Comparison of ENCODE assay signal across 11 mouse cellular contexts in genomic region chr19:4968236-4968635, GRCm38 (mm10). TPM values are rescaled to one million over a fixed set of nuclear protein-coding genes. Genes with fewer than 3 reads are reported as not detected.
DNase-seq lines count a peak whose midpoint lies in the region; ATAC-seq and TF ChIP-seq lines count a peak whose summit lies in the region.
"Had no signal": no experiment of that assay in that cellular context is flagged by ENCODE, and none has a peak within 500 bp of the region (broad histone marks: within the 10 kb centered on the region; RNA-seq: fewer than 3 reads in every experiment).

No protein-coding gene starts in this region.

- no peaks in the 10 kb centered on the region for H3K4me1 ChIP-seq in heart, adult 2 months (ENCODE audit: control insufficient read depth, insufficient read depth, low read length)
- no peaks in the 10 kb centered on the region for H3K4me1 ChIP-seq in embryonic fibroblast, embryonic 13.5 days (ENCODE audit: control insufficient read depth, insufficient read depth, low read length)

- no peak overlapping the region for H3K4me3 ChIP-seq in heart, adult 2 months
- no peak overlapping the region for H3K4me3 ChIP-seq in embryonic fibroblast, embryonic 13.5 days (ENCODE audit: insufficient read depth, low read length)
- H3K4me3 ChIP-seq: heart, embryonic 13.5 days; megakaryocyte, embryonic 14.5 days had no signal

- H3K27ac ChIP-seq in heart, adult 2 months = no peak overlapping the region
- no peak overlapping the region for H3K27ac ChIP-seq in embryonic fibroblast, embryonic 13.5 days (ENCODE audit: insufficient read depth, low read length)
- H3K27ac ChIP-seq: heart, embryonic 13.5 days had no signal

- TF ChIP-seq POLR2A in heart, adult 2 months (IDR thresholded peaks at IDR 0.05; ENCODE audit: insufficient read depth, low read depth, low read length) = no peak
- no peak for TF ChIP-seq POLR2A in embryonic fibroblast, embryonic 13.5 days (IDR thresholded peaks at IDR 0.05; ENCODE audit: low read depth, low read length)

- WGBS in heart, adult 2 months = 95% methylated on average over 2 of the region's 2 CpGs

- no peak for DNase-seq in heart, adult 2 months
- DNase-seq in heart, adult 8-10 months (ENCODE audit: low spot score) = no peak
- DNase-seq in thymus, postnatal 14 days = peak; percentile 19
- DNase-seq in thymus, adult 18-20 months = no peak
- DNase-seq in frontal cortex, postnatal 36 days (ENCODE audit: low spot score in 2 of 2) = no peak
- DNase-seq in neural tube, embryonic 10.5 days (ENCODE audit: extremely low spot score, low spot score) = no peak

- TF ChIP-seq EP300 in heart, adult 2 months (IDR thresholded peaks at IDR 0.05; ENCODE audit: insufficient read depth, low read depth, low read length) = no peak

- H3K79me2 ChIP-seq in heart, adult 2 months (replicated peaks; ENCODE audit: control insufficient read depth, insufficient read depth, low read length) = no peaks in the 10 kb centered on the region

- H3K9ac ChIP-seq in heart, adult 2 months (ENCODE audit: low read depth, low read length) = no peak overlapping the region
- H3K9ac ChIP-seq: heart, embryonic 13.5 days had no signal

- no peaks in the 10 kb centered on the region for H3K36me3 ChIP-seq in heart, adult 2 months (ENCODE audit: control insufficient read depth, insufficient read depth, low read length)

- intact Hi-C loops in heart, adult 2 months (cut with DNase I) = loop anchor here (2.0 kb wide), 1 partner anchor 213 kb away; no protein-coding TSS in a partner anchor

- no peaks in the 10 kb centered on the region for H3K27me3 ChIP-seq in heart, adult 2 months (ENCODE audit: control insufficient read depth, insufficient read depth, low read length)
- H3K27me3 ChIP-seq: heart, embryonic 13.5 days had no signal

- TF ChIP-seq CTCF in heart, adult 2 months (IDR thresholded peaks at IDR 0.05) = peak; percentile 55
- TF ChIP-seq CTCF in embryonic fibroblast, embryonic 13.5 days (IDR thresholded peaks at IDR 0.05; ENCODE audit: borderline replicate concordance, insufficient read depth, low read length) = peak; percentile 37; the same call in 1 of the 2 replicates

- ATAC-seq in frontal cortex, adult (ENCODE audit: low TSS enrichment) = no peak

RNA-seq across cellular contexts. Expression of gene Mrpl11, which starts 6.3 kb away (rescaled TPM):
- 10 to 100 TPM; 61.0 to 67.4 TPM for total RNA-seq in heart, adult 2 months (2021)
- polyA plus RNA-seq in heart, adult 2 months (2012; rRNA removed) = 45.2 and 48.5 TPM in 2 replicates
- 10 to 100 TPM; 62.8 to 74.0 (median 69.9) TPM for total RNA-seq in heart, adult 8-10 months (2022)
- polyA plus RNA-seq in embryonic fibroblast, embryonic 13.5 days (2011; ENCODE audit: insufficient read length, low read depth, missing spikeins) = 67.0 and 81.9 TPM in 2 replicates

RNA-seq across cellular contexts. Expression of gene Npas4, which starts 21.9 kb away (rescaled TPM):
- total RNA-seq in heart, adult 2 months (2021) = not detected
- polyA plus RNA-seq in heart, adult 2 months (2012; rRNA removed) = 0.41 and 0.62 TPM in 2 replicates
- under 1 TPM in 1 of 4 experiments, not detected in 3; 0.08 TPM for total RNA-seq in heart, adult 8-10 months (2022)
- polyA plus RNA-seq in embryonic fibroblast, embryonic 13.5 days (2011; ENCODE audit: insufficient read length, low read depth, missing spikeins) = 4.5 and 7.4 TPM in 2 replicates
- polyA plus RNA-seq: embryonic facial prominence, embryonic 11.5 days had no signal

RNA-seq across cellular contexts. Expression of gene Peli3, which starts 25.3 kb away (rescaled TPM):
- 1 to 10 TPM; 2.4 to 2.5 TPM for total RNA-seq in heart, adult 2 months (2021)
- 1.9 and 2.5 TPM in 2 replicates for polyA plus RNA-seq in heart, adult 2 months (2012; rRNA removed)
- total RNA-seq in heart, adult 8-10 months (2022) = 1 to 10 TPM; 3.8 to 7.6 (median 5.2) TPM
- 0.99 and 2.5 TPM in 2 replicates for polyA plus RNA-seq in embryonic fibroblast, embryonic 13.5 days (2011; ENCODE audit: insufficient read length, low read depth, missing spikeins)

RNA-seq across cellular contexts. Expression of gene Dpp3, which starts 40.1 kb away (rescaled TPM):
- total RNA-seq in heart, adult 2 months (2021) = 10 to 100 TPM; 12.7 to 16.3 TPM
- polyA plus RNA-seq in heart, adult 2 months (2012; rRNA removed) = 36.1 and 41.0 TPM in 2 replicates
- total RNA-seq in heart, adult 8-10 months (2022) = 10 to 100 TPM; 17.0 to 20.0 (median 18.3) TPM
- polyA plus RNA-seq in embryonic fibroblast, embryonic 13.5 days (2011; ENCODE audit: insufficient read length, low read depth, missing spikeins) = 74.9 and 81.0 TPM in 2 replicates

RNA-seq across cellular contexts. Expression of gene Slc29a2, which starts 55.4 kb away (rescaled TPM):
- total RNA-seq in heart, adult 2 months (2021) = 10 to 100 TPM; 10.8 to 11.4 TPM
- polyA plus RNA-seq in heart, adult 2 months (2012; rRNA removed) = 35.7 and 42.8 TPM in 2 replicates
- total RNA-seq in heart, adult 8-10 months (2022) = 10 to 100 TPM in 2 of 4 experiments, 1 to 10 TPM in 2; 8.8 to 11.9 (median 10.6) TPM
- 6.0 and 8.0 TPM in 2 replicates for polyA plus RNA-seq in embryonic fibroblast, embryonic 13.5 days (2011; ENCODE audit: insufficient read length, low read depth, missing spikeins)
